Mouse (Mus musculus) kidney, postnatal 0 days (tissue): ENCODE results near the gene Sell. TPM values are rescaled to one million over a fixed set of nuclear protein-coding genes. Genes with fewer than 3 reads are reported as not detected.
"Not testable (repeated sequence)": the region's sequence is repeated elsewhere in the genome, so short reads cannot be mapped to it uniquely, and the experiment has no call there.

Source experiments
- ATAC-seq: fragments of 200-750 bp; cut with Nextera tagmentation; replicated peaks from 2 replicates; pipeline ENCODE4 v1.8.0; 2017; ENCODE audit warnings: low read depth, moderate number of reproducible peaks, moderate TSS enrichment, moderate library complexity; ENCODE audit not compliant: low FRiP score
- DNase-seq: peaks from one replicate; pipeline ENCODE4 v3.0.0-alpha.2; 2016; ENCODE audit warnings: low spot score
- H3K27ac ChIP-seq: fragments of 300-500 bp; sonication (generic); 2 replicates; pipeline ENCODE4 v1.5.1; 2014; ENCODE audit warnings: mild to moderate bottlenecking
- H3K27me3 ChIP-seq: fragments of 300-500 bp; sonication (generic); 2 replicates; pipeline ENCODE4 v1.6.1; 2014; ENCODE audit warnings: low read length, mixed read lengths; ENCODE audit not compliant: insufficient read depth
- H3K36me3 ChIP-seq: fragments of 300-500 bp; sonication (generic); 2 replicates; pipeline ENCODE4 v1.6.1; 2014; ENCODE audit warnings: low read length, mixed read lengths; ENCODE audit not compliant: insufficient read depth
- H3K4me1 ChIP-seq: fragments of 300-500 bp; sonication (generic); replicated peaks from 2 replicates; pipeline ENCODE4 v1.6.1; 2014; ENCODE audit warnings: antibody characterized with exemption, low read length, mixed read lengths; ENCODE audit not compliant: insufficient read depth
- H3K4me2 ChIP-seq: fragments of 300-500 bp; sonication (generic); 2 replicates; pipeline ENCODE4 v1.6.1; 2014; ENCODE audit warnings: mild to moderate bottlenecking, low read length, moderate library complexity, mixed read lengths
- H3K4me3 ChIP-seq: fragments of 300-500 bp; sonication (generic); replicated peaks from 2 replicates; pipeline ENCODE4 v1.5.1; 2014; ENCODE audit warnings: low read depth, low read length
- H3K9ac ChIP-seq: fragments of 300-500 bp; sonication (generic); 2 replicates; pipeline ENCODE4 v1.6.1; 2014; ENCODE audit warnings: low read depth, low read length
- H3K9me3 ChIP-seq: fragments of 300-500 bp; sonication (generic); replicated peaks from 2 replicates; pipeline ENCODE4 v1.6.1; 2016; ENCODE audit warnings: low read length, inconsistent platforms, mixed read lengths
- CTCF ChIP-seq: IDR thresholded peaks from 2 replicates; pipeline ENCODE4 v1.5.1; 2016; ENCODE audit warnings: antibody characterized with exemption, low read depth, mild to moderate bottlenecking, moderate library complexity
- WGBS: fragments of 180-500 bp; shearing (Covaris S2); extraction: QIAGEN DNeasy Blood & Tissue Kit; methylation state at CpG from one replicate; pipeline ENCODE4 v1.1.7; 2014; 5-methylcytosine and 5-hydroxymethylcytosine counted together
- polyA plus RNA-seq: library from polyadenylated mRNA; unstranded; fragments of >200 nt; fragmentation: Nextera tagmentation; extraction: Ambion mirVana; gene quantifications from 2 replicates; pipeline ENCODE4 v1.2.1, GENCODE M21; 2015

Sell gene
- polyA plus RNA-seq, result 0.45 and 0.85 TPM in 2 replicates

DNA sequence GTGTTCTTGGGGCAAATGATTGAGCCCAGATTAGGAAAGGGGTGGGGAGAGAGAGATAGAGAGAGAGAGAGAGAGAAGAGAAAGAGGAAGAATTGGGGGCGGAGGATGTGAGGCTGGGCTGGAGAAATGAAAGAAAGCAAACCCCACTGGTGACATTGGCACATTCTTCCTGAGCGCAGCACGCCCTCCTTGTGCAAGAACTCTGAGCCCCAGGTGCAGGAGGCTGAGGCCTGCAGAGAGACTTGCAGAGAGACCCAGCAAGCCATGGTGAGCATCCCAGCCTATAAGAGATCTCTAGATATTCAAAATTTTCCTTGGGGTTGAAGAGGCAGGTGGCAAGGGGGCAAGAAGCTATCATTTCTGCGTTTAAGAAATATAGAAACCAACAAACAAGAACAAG is at the start of gene Sell:
Gene Sell, plus strand, starts transcription at position 58 of the 400 bp plus-strand sequence.
- Histone ChIP-seq H3K4me3 (no peak within 1 kb of the TSS), H3K9ac (no peak within 1 kb of the TSS), H3K27me3 (no peaks in the 10 kb centered on the region), H3K4me2 (no peak within 1 kb of the TSS), H3K36me3 (no peaks in the 10 kb centered on the region), H3K27ac (no peak within 1 kb of the TSS), H3K4me1 (no peaks in the 10 kb centered on the region), H3K9me3 (no peaks in the 10 kb centered on the region)
- 80% methylated on average over 4 of the region's 4 CpGs for WGBS
- ATAC-seq (no peak), DNase-seq (no peak)
- TF ChIP-seq CTCF, result no peak

DNA sequence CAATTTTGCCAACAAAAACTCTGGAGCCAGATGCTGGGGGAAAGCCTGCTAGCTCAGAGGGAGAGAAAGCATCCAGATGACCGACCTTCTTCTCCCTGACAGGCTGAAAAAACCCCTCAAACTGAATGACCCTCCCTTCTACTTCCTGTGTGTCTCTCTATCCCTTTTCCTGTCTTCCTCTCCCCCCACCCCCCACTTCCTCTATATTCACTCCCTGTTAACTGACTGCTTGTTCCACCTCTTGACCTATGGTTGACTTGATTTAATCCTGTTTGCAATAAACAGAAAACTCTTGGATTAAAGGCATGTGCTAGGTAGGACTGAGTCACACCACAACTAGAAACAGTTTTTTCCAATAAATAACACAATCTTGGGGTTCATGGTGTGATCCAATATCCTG is 47.2 kb upstream of the Sell start:
- H3K27me3 ChIP-seq, result no peaks in the 10 kb centered on the region
- DNase-seq, result no peak
- no peak overlapping the region for H3K27ac ChIP-seq
- no peak overlapping the region for H3K9ac ChIP-seq
- no peak overlapping the region for H3K4me2 ChIP-seq
- H3K4me3 ChIP-seq, result no peak overlapping the region
- TF ChIP-seq CTCF, result no peak
- H3K9me3 ChIP-seq, result no peaks in the 10 kb centered on the region
- no peak for ATAC-seq
- 0 out of 2 replicates have a peak, but pooled peaks cover 4% of the 10 kb centered on the region for H3K4me1 ChIP-seq
- no peaks in the 10 kb centered on the region for H3K36me3 ChIP-seq
- WGBS, result 28% methylated on average over 1 of the region's 1 CpGs

DNA sequence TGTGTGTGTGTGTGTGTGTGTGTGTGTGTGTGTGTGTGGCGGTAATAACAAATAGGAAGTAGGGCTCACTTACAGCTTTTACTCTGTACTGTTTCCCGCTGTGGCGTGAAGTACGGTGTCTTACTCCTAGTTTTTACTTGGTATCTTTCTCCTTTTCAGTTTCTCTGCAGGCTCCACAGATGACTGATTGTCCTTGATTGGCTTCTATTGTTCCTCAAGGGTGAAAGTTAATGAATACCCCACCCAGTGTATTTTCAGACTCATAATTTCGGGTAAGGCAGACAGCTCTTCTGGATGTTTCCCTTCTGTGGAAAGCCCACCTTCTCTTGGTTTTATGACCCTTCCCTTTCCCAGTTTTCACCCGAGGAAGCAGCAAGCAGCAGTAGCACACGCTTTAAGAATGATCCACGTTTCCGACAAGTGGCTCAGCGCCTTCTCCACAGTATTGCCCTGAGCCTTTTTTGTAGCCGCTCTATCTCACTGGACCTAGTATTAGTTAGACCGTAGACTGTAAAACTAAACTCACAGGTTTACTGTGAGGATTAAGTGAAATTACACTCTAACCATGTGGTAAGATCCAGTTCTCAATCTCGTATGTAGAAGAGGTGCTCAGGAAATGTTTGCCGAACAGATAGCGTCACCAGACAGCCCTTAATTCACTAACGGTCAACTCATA is 43.4 kb upstream of the Sell start:
- H3K9ac ChIP-seq, result no peak overlapping the region
- 0 out of 2 replicates have a peak, but pooled peaks cover 4% of the 10 kb centered on the region for H3K4me1 ChIP-seq
- TF ChIP-seq CTCF, result no peak
- ATAC-seq (no peak), DNase-seq (no peak)
- WGBS, result 58% methylated on average over 16 of the region's 16 CpGs
- H3K36me3 ChIP-seq, result no peaks in the 10 kb centered on the region
- H3K4me3 ChIP-seq, result no peak overlapping the region
- H3K9me3 ChIP-seq, result no peaks in the 10 kb centered on the region
- H3K4me2 ChIP-seq, result peak overlapping the region; percentile 43
- H3K27me3 ChIP-seq, result no peaks in the 10 kb centered on the region
- H3K27ac ChIP-seq, result peak overlapping the region; percentile 36

DNA sequence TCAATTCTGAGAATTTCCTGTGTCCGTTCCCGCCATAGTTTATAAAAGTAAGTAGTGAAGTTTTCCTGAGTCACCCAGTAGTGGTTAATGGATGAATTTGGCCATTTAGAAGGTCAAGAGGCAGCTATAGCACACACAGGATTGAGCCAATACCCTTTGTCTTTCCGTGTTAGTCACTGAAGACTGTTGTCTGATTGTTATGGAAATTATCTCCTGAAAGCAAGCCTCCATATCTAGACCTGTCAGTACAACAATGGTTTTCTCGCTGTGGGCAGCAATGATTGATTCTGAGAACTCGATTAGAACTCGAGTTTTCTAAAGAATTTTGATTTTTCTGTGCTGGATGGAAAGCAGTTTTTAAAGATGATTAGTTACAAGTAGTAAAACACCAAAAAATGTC is 42.0 kb upstream of the Sell start:
- H3K27ac ChIP-seq, result no peak overlapping the region
- no peak overlapping the region for H3K4me2 ChIP-seq
- no peaks in the 10 kb centered on the region for H3K36me3 ChIP-seq
- ATAC-seq, result no peak
- no peaks in the 10 kb centered on the region for H3K27me3 ChIP-seq
- no peak for DNase-seq
- 82% methylated on average over 6 of the region's 6 CpGs for WGBS
- no peaks in the 10 kb centered on the region for H3K4me1 ChIP-seq
- no peak for TF ChIP-seq CTCF
- no peaks in the 10 kb centered on the region for H3K9me3 ChIP-seq
- no peak overlapping the region for H3K9ac ChIP-seq
- H3K4me3 ChIP-seq, result no peak overlapping the region

DNA sequence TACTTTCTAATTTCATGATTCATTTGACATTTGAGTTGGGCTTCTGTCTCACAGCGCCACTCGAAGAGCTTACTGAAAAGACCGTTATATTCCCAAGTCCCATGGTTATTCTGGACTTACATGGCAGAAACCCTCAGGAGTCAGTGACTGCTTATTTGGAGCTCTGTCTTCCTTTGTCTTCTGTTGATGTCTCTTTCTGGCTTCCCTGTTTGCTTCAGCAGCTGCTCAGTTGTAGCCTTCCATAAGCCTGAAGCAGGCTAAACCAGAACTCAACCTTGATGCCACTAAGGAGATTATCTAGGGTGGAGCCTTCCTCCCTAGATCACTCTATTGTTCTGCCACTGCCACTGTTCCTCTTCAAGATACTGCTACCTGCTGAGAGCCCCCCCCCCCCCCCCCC is 41.0 kb upstream of the Sell start:
- 97% methylated on average over 3 of the region's 3 CpGs for WGBS
- not testable (repeated sequence) for ATAC-seq, DNase-seq

DNA sequence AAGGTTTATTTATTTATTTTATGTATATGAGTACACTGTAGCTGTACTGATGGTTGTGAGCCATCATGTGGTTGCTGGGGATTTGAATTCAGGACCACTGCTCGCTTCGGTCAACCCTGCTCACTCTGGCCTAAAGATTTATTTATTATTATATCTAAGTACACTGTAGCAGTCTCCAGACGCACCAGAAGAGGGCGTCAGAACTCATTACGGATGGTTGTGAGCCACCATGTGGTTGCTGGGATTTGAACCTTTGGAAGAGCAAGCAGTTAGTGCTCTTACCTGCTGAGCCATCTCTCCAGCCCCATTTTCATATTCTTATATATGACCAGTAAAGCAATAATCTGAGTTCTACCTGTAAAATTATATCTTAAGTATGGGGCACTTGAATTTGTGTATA is 39.7 kb upstream of the Sell start:
- H3K9me3 ChIP-seq, H3K4me3 ChIP-seq, ATAC-seq, DNase-seq, H3K4me1 ChIP-seq, H3K27ac ChIP-seq, H3K27me3 ChIP-seq, H3K36me3 ChIP-seq, H3K4me2 ChIP-seq, H3K9ac ChIP-seq: not testable (repeated sequence)
- WGBS, result 75% methylated on average over 5 of the region's 5 CpGs

More for the DNA sequence above, 41.0 kb upstream of the Sell start:
- not testable (repeated sequence) for H3K9ac ChIP-seq, H3K27me3 ChIP-seq, H3K4me2 ChIP-seq, H3K4me1 ChIP-seq, H3K27ac ChIP-seq, H3K36me3 ChIP-seq, H3K9me3 ChIP-seq, H3K4me3 ChIP-seq

DNA sequence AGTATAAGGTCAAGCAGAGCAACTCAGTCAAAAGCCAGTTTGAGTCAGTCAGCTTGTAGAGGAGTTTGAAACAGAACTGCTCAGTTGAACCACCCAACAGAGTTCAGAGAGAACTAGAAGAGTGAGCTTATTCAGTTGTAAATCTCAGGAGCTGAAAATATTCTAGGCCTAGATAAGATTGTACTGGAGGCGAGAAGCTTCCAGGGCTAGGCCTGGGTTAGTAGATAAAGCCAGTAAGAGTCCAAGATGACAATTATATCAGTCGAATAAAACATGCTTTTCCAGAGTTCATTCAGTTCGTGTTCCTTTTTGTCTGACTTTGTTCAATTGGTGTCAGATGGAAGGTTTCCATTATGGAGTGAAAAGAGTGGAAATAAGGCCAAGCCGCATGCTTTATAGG is 36.1 kb upstream of the Sell start:
- Histone ChIP-seq H3K4me3 (no peak overlapping the region), H3K4me2 (no peak overlapping the region), H3K9me3 (no peaks in the 10 kb centered on the region), H3K27me3 (no peaks in the 10 kb centered on the region), H3K4me1 (no peaks in the 10 kb centered on the region), H3K36me3 (no peaks in the 10 kb centered on the region), H3K9ac (no peak overlapping the region), H3K27ac (no peak overlapping the region)
- no peak for DNase-seq
- WGBS, result 87% methylated on average over 4 of the region's 4 CpGs
- no peak for ATAC-seq
- no peak for TF ChIP-seq CTCF
